Comparison of ENCODE assay signal across 9 mouse cellular contexts in the genomic region with DNA sequence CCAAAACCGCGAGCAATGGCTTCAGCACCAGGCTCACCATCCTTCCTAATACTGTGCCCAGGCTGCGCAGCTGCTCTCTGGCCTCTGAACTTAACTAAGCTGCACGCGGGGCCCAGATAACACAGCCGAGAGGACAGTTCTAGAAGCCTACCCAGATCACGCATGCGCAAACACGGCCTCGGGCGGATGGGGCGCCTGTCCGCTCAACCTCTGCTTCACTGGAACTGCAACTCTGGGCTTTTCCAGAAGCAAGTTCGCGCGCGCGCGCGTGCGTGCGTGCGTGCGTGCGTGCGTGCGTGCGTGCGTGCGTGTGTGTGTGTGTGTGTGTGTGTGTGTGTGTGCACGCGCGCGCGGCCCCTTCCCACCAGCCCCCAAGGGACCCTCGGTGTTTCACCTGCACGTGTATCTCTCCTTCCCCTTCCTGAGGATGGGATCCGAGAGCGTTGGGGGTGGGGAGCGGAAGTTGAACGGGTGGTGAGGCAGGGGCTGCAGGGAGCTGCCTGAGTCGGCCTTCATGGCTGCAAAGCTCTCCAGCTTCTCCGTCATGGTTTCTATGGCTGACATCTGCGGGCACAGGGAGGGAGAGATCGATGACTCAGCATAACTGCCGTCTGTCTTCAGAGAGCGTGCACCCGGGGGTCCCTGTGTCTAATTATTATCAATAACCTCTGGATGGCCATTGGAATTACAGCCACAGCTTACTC. TPM values are rescaled to one million over a fixed set of nuclear protein-coding genes. Genes with fewer than 3 reads are reported as not detected.
DNase-seq lines count a peak whose midpoint lies in the region; ATAC-seq and TF ChIP-seq lines count a peak whose summit lies in the region.
"Had no signal": no experiment of that assay in that cellular context is flagged by ENCODE, and none has a peak within 500 bp of the region (broad histone marks: within the 10 kb centered on the region; RNA-seq: fewer than 3 reads in every experiment).

No protein-coding gene starts in this region.

- no peak overlapping the region for H3K9ac ChIP-seq in forebrain, embryonic 15.5 days (replicated peaks)
- H3K9ac ChIP-seq in hindbrain, postnatal 0 days (replicated peaks; ENCODE audit: low read length), result no peak overlapping the region
- H3K9ac ChIP-seq in stomach, embryonic 15.5 days, result no peak overlapping the region

- H3K9me3 ChIP-seq in forebrain, embryonic 15.5 days, result no peaks in the 10 kb centered on the region
- H3K9me3 ChIP-seq in hindbrain, postnatal 0 days (ENCODE audit: low read length), result no peaks in the 10 kb centered on the region
- H3K9me3 ChIP-seq in stomach, embryonic 15.5 days, result no peaks in the 10 kb centered on the region

- no peaks in the 10 kb centered on the region for H3K27me3 ChIP-seq in forebrain, embryonic 15.5 days
- no peaks in the 10 kb centered on the region for H3K27me3 ChIP-seq in hindbrain, postnatal 0 days (ENCODE audit: insufficient read depth, low read length)
- H3K27me3 ChIP-seq in stomach, embryonic 15.5 days (replicated peaks), result no peaks in the 10 kb centered on the region

- intact Hi-C loops in gastrocnemius, postnatal 36 days (cut with DNase I), result loop anchor here (10.0 kb wide), 1 partner anchor 460 kb away; no protein-coding TSS in a partner anchor

- H3K36me3 ChIP-seq in forebrain, embryonic 15.5 days, result no peaks in the 10 kb centered on the region
- no peaks in the 10 kb centered on the region for H3K36me3 ChIP-seq in hindbrain, postnatal 0 days (ENCODE audit: insufficient read depth, low read length)
- no peaks in the 10 kb centered on the region for H3K36me3 ChIP-seq in stomach, embryonic 15.5 days

- no peak for ATAC-seq in forebrain, embryonic 15.5 days (replicated peaks)
- no peak for ATAC-seq in hindbrain, postnatal 0 days
- 0 out of 2 replicates have a peak, but pooled peaks have one; percentile 29 for ATAC-seq in stomach, embryonic 15.5 days (ENCODE audit: insufficient read depth, low FRiP score, low read depth)

- peak overlapping the region; percentile 96 for H3K27ac ChIP-seq in brown adipose tissue, adult 24 weeks (replicated peaks; ENCODE audit: low read depth, low read length)
- H3K27ac ChIP-seq in forebrain, embryonic 15.5 days (replicated peaks), result no peak overlapping the region
- no peak overlapping the region for H3K27ac ChIP-seq in hindbrain, postnatal 0 days
- H3K27ac ChIP-seq in stomach, embryonic 15.5 days, result no peak overlapping the region
- H3K27ac ChIP-seq: macrophage had no signal

- H3K4me1 ChIP-seq in brown adipose tissue, adult 24 weeks (ENCODE audit: control insufficient read depth, insufficient read depth, insufficient read length, low read length), result peaks cover 16% of the 10 kb centered on the region
- peaks cover 21% of the 10 kb centered on the region for H3K4me1 ChIP-seq in forebrain, embryonic 15.5 days
- H3K4me1 ChIP-seq in hindbrain, postnatal 0 days (ENCODE audit: insufficient read depth, low read length), result 0 out of 2 replicates have a peak, but pooled peaks cover 6% of the 10 kb centered on the region
- peaks cover 11% of the 10 kb centered on the region; the same call in 1 of the 2 replicates for H3K4me1 ChIP-seq in stomach, embryonic 15.5 days

- TF ChIP-seq CTCF in hindbrain, postnatal 0 days (IDR thresholded peaks at IDR 0.05; ENCODE audit: low read depth), result no peak

- WGBS in forebrain, embryonic 15.5 days, result 73% methylated on average over 44 of the region's 48 CpGs
- WGBS in hindbrain, postnatal 0 days, result 63% methylated on average over 46 of the region's 48 CpGs
- 53% methylated on average over 47 of the region's 48 CpGs for WGBS in stomach, embryonic 15.5 days

- 0 out of 2 replicates have a peak overlapping the region, but pooled peaks have one; percentile 1 for H3K4me2 ChIP-seq in forebrain, embryonic 15.5 days (replicated peaks)
- peak overlapping the region; percentile 40 for H3K4me2 ChIP-seq in hindbrain, postnatal 0 days (ENCODE audit: low read depth, low read length)
- peak overlapping the region; percentile 32 for H3K4me2 ChIP-seq in stomach, embryonic 15.5 days

- peak; percentile 39 for DNase-seq in gastrocnemius, postnatal 10 days
- DNase-seq in gastrocnemius, postnatal 36 days, result no peak
- peak; percentile 73 for DNase-seq in hindbrain, postnatal 0 days (ENCODE audit: low spot score)
- peak; percentile 64 for DNase-seq in lung, postnatal 10 days
- no peak for DNase-seq in layer of hippocampus, adult 9-10 months (ENCODE audit: low spot score)

- peak overlapping the region; percentile 54 for H3K4me3 ChIP-seq in brown adipose tissue, adult 24 weeks (ENCODE audit: insufficient read depth, low read depth, low read length)
- H3K4me3 ChIP-seq in forebrain, embryonic 15.5 days, result peak overlapping the region; percentile 0; the same call in 1 of the 2 replicates
- H3K4me3 ChIP-seq in hindbrain, postnatal 0 days (ENCODE audit: low read length), result no peak overlapping the region
- H3K4me3 ChIP-seq in stomach, embryonic 15.5 days (replicated peaks), result peak overlapping the region; percentile 23

RNA-seq across cellular contexts. Expression of a gene that starts 1.1 kb away (rescaled TPM):
- total RNA-seq in gastrocnemius, postnatal 10 days (2021), result not detected
- not detected for total RNA-seq in gastrocnemius, postnatal 36 days (2021)
- not detected in 2 replicates for polyA plus RNA-seq in brown adipose tissue, adult 24 weeks (2012; ENCODE audit: insufficient read depth, insufficient read length, missing spikeins)
- polyA plus RNA-seq in forebrain, embryonic 15.5 days (2015; fragmentation: Nextera tagmentation; extraction: Ambion mirVana), result 0.20 TPM in 1 of 2 replicates, not detected in the other
- total RNA-seq in hindbrain, postnatal 0 days (2014; rRNA removed), result not detected in 2 replicates
- polyA plus RNA-seq in hindbrain, postnatal 0 days (2015; fragmentation: Nextera tagmentation; extraction: Ambion mirVana), result not detected in 2 replicates
- not detected in 2 replicates for polyA plus RNA-seq in stomach, embryonic 15.5 days (2015; fragmentation: Nextera tagmentation; extraction: Ambion mirVana)
- polyA plus RNA-seq: macrophage had no signal

RNA-seq across cellular contexts. Expression of a gene that starts 33.4 kb away (rescaled TPM):
- total RNA-seq in gastrocnemius, postnatal 10 days (2021), result under 1 TPM; 0.45 to 0.99 TPM
- total RNA-seq in gastrocnemius, postnatal 36 days (2021), result under 1 TPM; 0.05 to 0.10 TPM
- polyA plus RNA-seq in brown adipose tissue, adult 24 weeks (2012; ENCODE audit: insufficient read depth, insufficient read length, missing spikeins), result not detected in 2 replicates
- polyA plus RNA-seq in forebrain, embryonic 15.5 days (2015; fragmentation: Nextera tagmentation; extraction: Ambion mirVana), result 0.60 and 0.63 TPM in 2 replicates
- 4.3 and 5.3 TPM in 2 replicates for total RNA-seq in hindbrain, postnatal 0 days (2014; rRNA removed)
- polyA plus RNA-seq in hindbrain, postnatal 0 days (2015; fragmentation: Nextera tagmentation; extraction: Ambion mirVana), result 2.0 and 2.6 TPM in 2 replicates
- polyA plus RNA-seq in stomach, embryonic 15.5 days (2015; fragmentation: Nextera tagmentation; extraction: Ambion mirVana), result 35.9 and 44.0 TPM in 2 replicates
- polyA plus RNA-seq: macrophage had no signal

Comparison
In these comparisons a context has a peak if more than half of its experiments do, and no peak if none do; other contexts are left out.
1. DNase-seq: peak in gastrocnemius, postnatal 10 days (single experiment), hindbrain, postnatal 0 days (single experiment) and lung, postnatal 10 days (single experiment); none in gastrocnemius, postnatal 36 days (0 of 2) and layer of hippocampus, adult 9-10 months (single experiment).
2. RNA of a gene that starts 33.4 kb away (polyA plus RNA-seq): 35.9 to 44.0 TPM in stomach, embryonic 15.5 days; 2.0 to 2.6 TPM in hindbrain, postnatal 0 days, 0.60 to 0.63 TPM in forebrain, embryonic 15.5 days and not detected in brown adipose tissue, adult 24 weeks; every median in the first group is over 10 times any median in the second.
3. Peak in every context shown above with its lines, with median percentiles within 50 percentile points of each other: H3K4me2 ChIP-seq.